Mouse (Mus musculus) retina, postnatal 1 day (tissue): ENCODE measurements around the gene Cars2.
"Not testable (repeated sequence)": the region's sequence is repeated elsewhere in the genome, so short reads cannot be mapped to it uniquely, and the experiment has no call there.

Experiments
- DNase-seq: peaks from one replicate; pipeline ENCODE4 v3.0.0-alpha.2; 2012

The Cars2 gene

GRCm38 (mm10) chr8:11550281-11550948 lies at the start of gene Cars2:
TSS of gene Cars2 (minus strand) at chr8:11550783.
- DNase-seq = peak; percentile 91

- DNase-seq = peak; percentile 27
Observed at GRCm38 (mm10) chr8:11593222-11593884, 42.8 kb upstream of the Cars2 start.

DNA sequence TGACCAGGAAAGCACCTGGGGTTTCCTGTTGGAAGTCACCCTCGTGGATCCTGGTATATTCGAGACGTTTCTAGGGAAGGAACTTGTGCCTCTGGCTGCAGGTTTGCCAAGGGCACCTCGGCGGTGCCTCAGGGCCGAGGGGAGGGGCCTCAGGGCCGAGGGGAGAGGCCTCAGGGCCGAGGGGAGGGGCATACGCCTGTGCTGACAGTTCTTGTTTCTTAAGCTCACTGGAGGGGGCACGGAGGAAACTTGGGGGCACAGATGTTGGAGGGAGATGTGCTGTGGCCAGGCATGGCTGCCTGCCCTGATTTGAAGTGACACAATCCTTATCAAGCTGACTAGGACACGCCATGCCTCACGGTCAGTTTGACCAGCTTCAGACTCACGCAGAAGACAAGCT lies 41.7 kb upstream of the Cars2 start:
- peak; percentile 35 for DNase-seq

- DNase-seq = no peak
Observed at GRCm38 (mm10) chr8:11591837-11592236, 41.3 kb upstream of the Cars2 start.

- DNase-seq = no peak
Observed at GRCm38 (mm10) chr8:11586374-11586745, 35.8 kb upstream of the Cars2 start.

DNA sequence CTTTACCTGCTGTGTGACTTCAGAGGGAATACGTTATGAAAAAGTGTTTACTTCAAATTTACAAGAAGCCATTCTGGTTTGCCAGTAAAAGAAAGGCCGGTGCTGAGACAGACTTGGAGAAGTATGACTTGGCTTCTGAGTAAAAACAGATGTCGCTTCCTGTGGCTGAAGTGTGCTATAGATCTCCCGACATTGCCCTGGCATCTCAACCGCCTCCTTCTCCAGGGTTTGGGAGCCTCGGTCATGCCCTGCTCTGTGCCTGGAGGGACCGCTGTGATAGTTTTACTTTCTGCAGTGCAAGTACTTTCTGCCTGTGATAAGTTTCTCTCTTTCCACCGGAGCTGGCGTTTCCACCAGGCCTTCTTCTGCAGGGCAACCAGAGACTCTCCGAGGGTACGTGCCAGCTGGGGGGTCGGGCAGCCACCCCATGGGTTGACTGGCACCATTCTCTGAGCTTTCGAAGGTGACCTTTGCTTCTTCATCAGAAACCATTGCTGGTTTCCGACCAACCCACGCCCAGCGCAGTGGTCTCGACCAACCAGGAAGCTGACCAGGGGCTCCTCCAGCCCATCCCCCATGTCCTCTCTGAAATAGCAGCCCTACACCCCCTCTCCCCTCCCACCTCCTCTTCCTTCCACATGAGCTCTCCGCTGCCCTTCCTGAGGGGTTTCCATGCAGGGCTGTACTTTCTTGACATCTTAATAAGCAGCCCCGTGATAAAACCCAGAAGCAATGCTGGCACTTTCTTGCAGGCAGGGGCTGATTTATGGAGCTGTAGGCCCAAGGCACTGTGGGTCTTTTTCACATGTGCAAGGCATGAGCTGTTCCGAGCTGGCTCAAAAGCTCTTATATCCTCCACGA lies 35.2 kb upstream of the Cars2 start:
- DNase-seq = no peak

DNA sequence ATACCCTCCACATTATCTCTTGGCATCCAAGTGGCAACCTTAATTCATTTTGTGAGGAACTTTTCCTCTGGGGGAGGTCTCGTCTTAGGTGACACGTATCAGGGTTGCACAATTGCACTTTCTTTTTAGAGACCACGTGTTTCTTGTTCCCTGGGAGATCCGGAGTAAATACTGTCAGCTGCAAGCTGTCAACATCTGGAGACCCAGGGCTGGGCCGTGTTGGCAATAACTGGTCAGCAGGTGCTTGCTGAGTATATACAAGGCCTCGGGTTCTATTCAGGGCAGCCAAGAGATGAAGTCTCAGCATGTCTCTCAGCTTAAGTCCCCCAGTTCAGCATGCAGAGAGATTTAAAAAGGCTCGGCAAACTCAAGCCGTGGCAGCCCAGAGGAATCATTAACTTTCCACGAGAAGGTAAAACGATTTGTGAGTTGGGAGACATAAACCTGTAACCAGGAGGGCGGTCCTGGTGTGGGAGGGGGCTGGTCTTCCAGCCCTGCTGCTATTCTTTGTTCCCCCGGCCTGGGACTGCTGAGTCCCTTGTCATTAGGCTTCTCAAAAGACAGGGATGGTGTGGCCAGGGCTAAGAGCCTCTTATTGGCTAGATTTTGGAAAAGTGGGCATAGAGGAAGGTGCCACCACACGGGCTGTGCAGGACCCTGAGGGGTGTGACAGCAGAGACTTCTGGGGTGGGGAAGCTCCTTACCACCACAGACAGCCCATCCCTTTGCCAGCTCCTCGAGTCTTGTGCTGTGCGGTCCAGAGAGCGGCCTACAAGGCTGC lies 25.2 kb upstream of the Cars2 start:
- no peak for DNase-seq

GRCm38 (mm10) chr8:11574911-11575603 lies 24.5 kb upstream of the Cars2 start:
- no peak for DNase-seq

GRCm38 (mm10) chr8:11572428-11572827 lies 21.8 kb upstream of the Cars2 start:
- no peak for DNase-seq

DNA sequence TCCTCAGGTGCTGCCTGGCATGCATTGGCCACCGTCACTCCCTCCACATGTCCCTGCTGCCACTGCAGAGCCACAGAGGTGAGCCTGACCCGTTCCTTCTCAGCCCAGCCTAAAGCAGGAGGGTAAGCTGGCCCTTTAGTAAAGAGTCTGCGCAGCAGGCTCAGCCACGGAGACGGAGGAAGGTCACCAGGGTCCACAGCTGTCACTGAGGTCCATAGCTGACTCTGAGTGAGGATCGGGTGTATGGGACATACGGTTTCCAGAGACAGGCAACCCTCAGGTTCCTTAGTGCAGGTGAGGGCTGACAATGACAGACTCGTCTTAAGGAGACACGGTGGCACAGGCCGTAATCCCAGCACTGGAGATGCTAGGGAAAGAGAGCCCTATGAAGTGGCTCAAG lies 21.4 kb upstream of the Cars2 start:
- no peak for DNase-seq

DNA sequence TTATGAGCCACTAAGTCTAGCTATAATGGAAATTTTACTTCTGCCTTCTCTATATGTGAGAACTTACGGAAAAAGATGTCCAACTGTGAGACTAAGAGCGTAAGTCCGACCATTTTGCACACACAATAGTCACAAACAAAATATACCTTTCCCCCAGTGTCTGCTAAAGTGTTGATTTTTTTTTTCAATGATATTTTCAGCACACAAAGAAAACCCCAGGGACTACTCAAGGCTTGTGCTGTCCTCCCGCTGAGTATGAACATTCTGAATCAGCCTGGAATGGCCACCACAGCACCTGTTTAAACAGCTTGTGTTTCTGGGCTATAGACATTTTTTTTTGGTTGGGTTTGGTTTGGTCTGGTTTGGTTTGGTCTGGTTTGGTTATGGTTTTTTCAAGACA lies 20.2 kb upstream of the Cars2 start:
- no peak for DNase-seq

- no peak for DNase-seq
Observed at GRCm38 (mm10) chr8:11569260-11570097, 18.9 kb upstream of the Cars2 start.

DNA sequence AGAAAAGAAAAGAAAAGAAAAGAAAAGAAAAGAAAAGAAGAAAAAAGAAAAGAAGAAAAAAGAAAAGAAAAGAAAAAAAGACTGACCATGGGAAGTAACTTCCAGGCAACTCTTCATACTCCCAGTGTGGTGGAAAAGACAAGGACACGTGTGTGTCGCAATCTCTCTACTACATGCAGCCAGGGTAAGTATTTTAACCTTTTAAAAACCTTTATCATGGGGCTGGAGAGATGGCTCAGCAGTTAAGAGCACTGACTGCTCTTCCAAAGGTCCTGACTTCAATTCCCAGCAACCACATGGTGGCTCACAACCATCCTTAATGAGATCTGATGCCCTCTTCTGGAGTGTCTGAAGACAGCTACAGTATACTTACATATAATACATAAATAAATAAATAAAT lies 17.6 kb upstream of the Cars2 start:
- not testable (repeated sequence) for DNase-seq

DNA sequence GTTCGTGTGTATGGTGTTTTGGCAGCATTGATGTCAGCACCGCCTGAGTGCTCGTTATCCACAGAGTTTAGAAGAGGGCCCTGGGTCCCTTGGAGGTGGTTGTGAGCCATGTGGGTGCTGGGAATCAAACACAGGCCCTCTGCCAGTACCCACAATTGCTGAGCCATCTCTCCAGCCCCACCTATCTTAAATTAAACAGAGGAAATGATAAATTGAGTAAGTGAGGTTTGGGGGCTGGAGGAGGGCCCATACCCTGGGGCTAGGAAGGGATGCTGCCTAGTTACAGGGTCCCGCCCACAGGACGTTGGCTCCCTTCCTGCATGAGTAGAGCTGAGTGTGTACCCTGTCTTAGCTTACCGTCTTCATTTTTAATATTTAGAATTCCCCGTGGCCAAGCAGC lies 14.1 kb upstream of the Cars2 start:
- no peak for DNase-seq

- no peak for DNase-seq
Observed at GRCm38 (mm10) chr8:11564236-11564635, 13.7 kb upstream of the Cars2 start.

DNA sequence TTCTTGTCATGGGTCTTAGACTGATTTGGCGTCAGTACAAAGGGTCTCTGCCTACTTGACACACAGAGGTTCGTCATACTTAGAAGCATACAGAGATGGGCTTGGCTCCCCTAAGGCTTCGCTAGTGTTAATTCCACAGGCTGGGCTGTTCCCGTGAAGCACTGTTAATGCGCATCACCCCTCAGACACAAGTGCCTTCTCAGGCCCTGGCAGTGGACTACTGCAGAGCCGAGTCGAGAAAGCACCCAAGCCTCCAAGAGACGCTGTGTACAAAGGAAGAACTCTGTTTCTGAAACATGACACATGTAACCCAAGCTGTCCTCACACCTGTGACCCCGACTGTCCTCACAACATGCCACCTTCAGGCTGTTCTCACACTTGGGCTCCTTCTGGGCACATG lies 9.6 kb upstream of the Cars2 start:
- DNase-seq = no peak

GRCm38 (mm10) chr8:11559511-11559910 lies 8.9 kb upstream of the Cars2 start:
- DNase-seq = no peak

DNA sequence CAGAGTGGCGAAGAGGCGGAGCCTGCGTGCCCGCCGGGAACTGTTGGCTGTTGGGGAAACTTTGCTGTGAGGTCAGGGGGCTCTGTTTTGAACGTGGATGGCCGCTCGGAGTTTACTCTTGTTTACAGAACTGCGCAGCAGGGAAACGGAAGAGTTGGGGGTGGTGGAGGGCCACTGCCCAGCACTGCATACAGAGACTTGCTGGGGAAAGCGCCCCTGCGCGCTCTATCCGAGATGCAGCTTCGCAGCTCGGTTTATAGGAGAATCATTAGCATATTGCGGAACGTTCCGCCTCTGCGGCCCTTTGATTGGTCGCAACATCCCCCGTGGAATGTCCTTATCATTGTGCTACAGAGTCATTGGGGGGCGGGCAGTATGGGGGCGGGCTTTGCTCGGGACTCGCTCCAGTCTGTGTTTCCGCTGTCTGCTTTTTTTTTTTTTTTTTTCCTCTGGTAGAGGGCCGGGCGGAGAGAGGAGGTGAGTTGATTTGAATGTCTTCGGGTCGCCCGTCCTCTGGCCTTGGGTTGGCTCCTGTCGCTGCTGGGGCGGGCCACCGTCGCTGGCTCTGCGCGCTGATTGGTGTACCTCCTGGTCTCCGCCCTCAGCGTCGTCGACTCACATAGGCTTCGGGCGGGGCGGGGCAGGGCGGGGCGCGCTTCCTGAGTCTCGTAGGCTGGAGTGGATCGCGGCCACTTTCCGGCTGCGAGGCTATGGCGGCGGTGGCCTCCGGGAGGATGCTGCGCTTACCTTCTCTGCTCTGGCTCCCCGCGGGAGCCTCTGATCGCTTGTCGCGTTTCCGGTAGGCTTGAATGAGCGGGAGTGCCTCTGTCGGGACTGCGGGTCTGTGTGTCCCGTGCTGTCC lies 7.4 kb upstream of the Cars2 start:
- peak; percentile 99 for DNase-seq

- no peak for DNase-seq
Observed at GRCm38 (mm10) chr8:11557424-11557767, 6.8 kb upstream of the Cars2 start.

DNA sequence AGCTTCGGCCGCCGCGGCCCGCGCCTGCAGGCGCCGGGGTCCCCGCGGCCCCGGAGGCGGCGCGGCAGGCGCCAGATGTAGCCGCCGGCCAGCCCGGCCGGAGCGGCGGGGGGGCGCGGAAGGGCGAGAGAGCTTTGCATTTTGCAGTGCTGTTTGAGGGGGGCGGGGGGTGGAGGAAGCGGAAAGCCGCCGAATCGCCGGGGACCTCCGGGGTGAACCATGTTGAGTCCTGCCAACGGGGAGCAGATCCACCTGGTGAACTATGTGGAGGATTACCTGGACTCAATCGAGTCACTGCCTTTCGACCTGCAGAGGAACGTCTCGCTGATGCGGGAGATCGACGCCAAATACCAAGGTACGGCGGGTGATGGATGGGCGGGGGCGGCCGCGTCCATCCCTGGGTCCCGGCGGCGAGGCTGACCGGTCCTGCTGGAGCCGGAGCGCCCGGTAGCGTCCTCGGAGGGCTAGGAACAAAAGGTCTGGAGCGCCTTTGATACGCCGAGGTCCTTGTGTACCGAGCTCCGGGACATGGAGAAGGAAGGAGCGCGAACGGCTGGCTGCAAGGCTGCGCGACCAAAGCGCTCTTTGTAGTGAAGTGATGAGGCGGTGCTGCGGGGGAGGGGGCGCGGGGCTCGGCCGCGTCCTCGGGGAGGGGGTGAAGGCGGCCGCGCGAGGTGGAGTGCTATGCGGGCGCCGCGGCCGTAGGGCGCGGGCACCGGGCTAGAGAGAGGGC lies 6.3 kb upstream of the Cars2 start:
- peak; percentile 54 for DNase-seq
